Mouse (Mus musculus) midbrain, embryonic 15.5 days (tissue): ENCODE results near the gene Klhl24. TPM values are rescaled to one million over a fixed set of nuclear protein-coding genes. Genes with fewer than 3 reads are reported as not detected.

ENCODE experiments used
- ATAC-seq: fragments of 200-750 bp; cut with Nextera tagmentation; replicated peaks from 2 replicates; pipeline ENCODE4 v1.8.0; 2017; ENCODE audit warnings: moderate TSS enrichment
- H3K27ac ChIP-seq: fragments of 300-500 bp; sonication (generic); 2 replicates; pipeline ENCODE4 v1.5.1; 2015; ENCODE audit warnings: mild to moderate bottlenecking, inconsistent platforms
- H3K27me3 ChIP-seq: fragments of 300-500 bp; sonication (generic); replicated peaks from 2 replicates; pipeline ENCODE4 v1.6.1; 2015; ENCODE audit warnings: inconsistent platforms
- H3K36me3 ChIP-seq: fragments of 300-500 bp; sonication (generic); replicated peaks from 2 replicates; pipeline ENCODE4 v1.6.1; 2015; ENCODE audit warnings: inconsistent platforms
- H3K4me1 ChIP-seq: fragments of 300-500 bp; sonication (generic); 2 replicates; pipeline ENCODE4 v1.6.1; 2015; ENCODE audit warnings: inconsistent platforms
- H3K4me2 ChIP-seq: fragments of 300-500 bp; sonication (generic); 2 replicates; pipeline ENCODE4 v1.6.1; 2015; ENCODE audit warnings: inconsistent platforms, mild to moderate bottlenecking, moderate library complexity
- H3K4me3 ChIP-seq: fragments of 300-500 bp; sonication (generic); 2 replicates; pipeline ENCODE4 v1.5.1; 2015; ENCODE audit warnings: mild to moderate bottlenecking, inconsistent platforms
- H3K9ac ChIP-seq: fragments of 300-500 bp; sonication (generic); 2 replicates; pipeline ENCODE4 v1.6.1; 2015; ENCODE audit warnings: mild to moderate bottlenecking, inconsistent platforms
- H3K9me3 ChIP-seq: fragments of 300-500 bp; sonication (generic); 2 replicates; pipeline ENCODE4 v1.6.1; 2016; ENCODE audit warnings: inconsistent platforms
- WGBS: fragments of 180-500 bp; shearing (Covaris S2); methylation state at CpG from one replicate; pipeline ENCODE4 v1.1.7; 2015; ENCODE audit warnings: mixed read lengths; 5-methylcytosine and 5-hydroxymethylcytosine counted together
- polyA plus RNA-seq: library from polyadenylated mRNA; unstranded; fragments of >200 nt; fragmentation: Nextera tagmentation; extraction: Ambion mirVana; gene quantifications from 2 replicates; pipeline ENCODE4 v1.2.1, GENCODE M21; 2015

The Klhl24 gene
- 52.2 and 54.6 TPM in 2 replicates for polyA plus RNA-seq

GRCm38 (mm10) chr16:20097069-20097710, at the start of gene Klhl24:
Gene Klhl24, plus strand, starts transcription at chr16:20097542.
- peaks cover 10% of the 10 kb centered on the region for H3K4me1 ChIP-seq
- H3K9ac ChIP-seq: peak within 1 kb of the TSS; percentile 97
- WGBS: 1% methylated on average over 29 of the region's 29 CpGs
- no peaks in the 10 kb centered on the region for H3K9me3 ChIP-seq
- no peaks in the 10 kb centered on the region for H3K27me3 ChIP-seq
- peak; percentile 98 for ATAC-seq
- H3K36me3 ChIP-seq: no peaks in the 10 kb centered on the region; the same call in 1 of the 2 replicates
- H3K4me3 ChIP-seq: peak within 1 kb of the TSS; percentile 76
- H3K4me2 ChIP-seq: peak within 1 kb of the TSS; percentile 54
- H3K27ac ChIP-seq: peak within 1 kb of the TSS; percentile 97

GRCm38 (mm10) chr16:20052655-20053054, 44.7 kb upstream of the Klhl24 start:
- H3K9me3 ChIP-seq: no peaks in the 10 kb centered on the region
- H3K4me1 ChIP-seq: no peaks in the 10 kb centered on the region
- no peak overlapping the region for H3K9ac ChIP-seq
- H3K4me3 ChIP-seq: no peak overlapping the region
- 91% methylated on average over 3 of the region's 3 CpGs for WGBS
- ATAC-seq: no peak
- no peaks in the 10 kb centered on the region for H3K27me3 ChIP-seq
- H3K4me2 ChIP-seq: no peak overlapping the region
- no peaks in the 10 kb centered on the region for H3K36me3 ChIP-seq
- no peak overlapping the region for H3K27ac ChIP-seq

DNA sequence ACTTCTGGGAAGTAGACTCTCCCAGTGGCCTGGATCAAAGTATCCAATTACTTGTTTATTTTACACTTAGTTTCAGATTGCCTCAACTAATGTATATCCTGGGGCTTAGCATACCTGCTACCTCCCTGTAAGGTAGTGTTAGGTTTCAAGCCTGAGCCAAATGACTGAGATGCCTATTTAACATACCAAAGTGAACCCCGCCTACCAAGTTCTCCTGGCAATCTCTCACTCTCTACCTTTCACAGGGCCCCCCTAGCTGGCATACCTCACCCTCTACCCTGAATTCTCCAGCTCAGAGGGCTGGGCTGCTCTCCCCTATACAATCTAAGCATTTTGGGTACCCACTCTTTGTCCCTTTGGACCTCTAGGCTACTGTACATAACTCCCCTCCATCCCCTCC, 24.6 kb upstream of the Klhl24 start:
- no peak overlapping the region for H3K27ac ChIP-seq
- H3K36me3 ChIP-seq: no peaks in the 10 kb centered on the region
- H3K27me3 ChIP-seq: no peaks in the 10 kb centered on the region
- H3K4me1 ChIP-seq: no peaks in the 10 kb centered on the region
- H3K9me3 ChIP-seq: no peaks in the 10 kb centered on the region
- 70% methylated on average over 1 of the region's 1 CpGs for WGBS
- H3K9ac ChIP-seq: no peak overlapping the region
- no peak for ATAC-seq
- no peak overlapping the region for H3K4me2 ChIP-seq
- no peak overlapping the region for H3K4me3 ChIP-seq

- 83% methylated on average over 1 of the region's 1 CpGs for WGBS
- Histone ChIP-seq H3K9ac (no peak overlapping the region), H3K9me3 (no peaks in the 10 kb centered on the region), H3K27me3 (no peaks in the 10 kb centered on the region), H3K4me1 (no peaks in the 10 kb centered on the region), H3K4me3 (no peak overlapping the region), H3K36me3 (no peaks in the 10 kb centered on the region), H3K4me2 (no peak overlapping the region), H3K27ac (no peak overlapping the region)
- ATAC-seq: no peak
Measured at GRCm38 (mm10) chr16:20076675-20077074, 20.7 kb upstream of the Klhl24 start.

DNA sequence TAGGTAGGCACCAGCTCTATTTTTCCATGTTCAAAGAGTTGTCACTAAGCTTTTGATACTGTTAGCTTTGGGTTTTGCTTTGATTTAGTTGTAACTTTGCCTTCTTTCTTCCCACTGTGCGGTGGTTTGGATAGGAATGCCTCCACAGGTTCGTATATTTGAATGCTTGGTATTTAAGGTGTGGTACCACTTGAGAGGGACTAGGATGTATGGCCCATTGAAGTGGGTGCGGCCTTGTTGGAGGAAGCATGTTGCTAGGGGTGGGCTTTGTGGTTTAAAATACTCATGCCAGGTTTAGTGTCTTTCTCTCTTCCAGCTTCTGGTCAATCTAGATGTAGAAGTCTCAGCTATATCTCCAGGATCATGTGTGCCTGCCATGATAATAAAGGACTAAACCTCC, 17.1 kb upstream of the Klhl24 start:
- no peaks in the 10 kb centered on the region for H3K4me1 ChIP-seq
- no peaks in the 10 kb centered on the region for H3K27me3 ChIP-seq
- H3K9ac ChIP-seq: no peak overlapping the region
- no peak overlapping the region for H3K4me3 ChIP-seq
- 92% methylated on average over 3 of the region's 3 CpGs for WGBS
- no peak overlapping the region for H3K4me2 ChIP-seq
- H3K9me3 ChIP-seq: no peaks in the 10 kb centered on the region
- H3K27ac ChIP-seq: no peak overlapping the region
- H3K36me3 ChIP-seq: no peaks in the 10 kb centered on the region
- ATAC-seq: no peak

DNA sequence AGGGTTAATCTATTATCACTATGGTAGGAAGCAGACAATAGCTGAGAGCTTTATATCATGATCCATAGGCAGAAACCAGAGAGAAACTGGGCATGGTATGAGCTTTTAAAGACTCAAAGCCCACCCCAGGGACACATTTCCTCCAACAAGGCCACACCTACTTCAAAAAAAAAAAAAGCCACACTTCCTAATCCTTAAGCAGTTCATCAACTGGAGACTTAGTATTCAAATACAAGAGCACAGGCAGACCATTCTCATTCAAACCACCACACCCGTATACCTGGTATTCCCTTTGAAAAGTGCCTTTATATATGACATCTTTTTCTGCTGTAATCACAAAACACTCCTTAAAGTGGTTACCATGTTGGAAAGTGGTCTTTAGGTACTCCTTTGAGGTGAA, 12.7 kb upstream of the Klhl24 start:
- WGBS: 90% methylated on average over 1 of the region's 1 CpGs
- ATAC-seq: no peak
- Histone ChIP-seq H3K4me1 (no peaks in the 10 kb centered on the region), H3K4me2 (no peak overlapping the region), H3K36me3 (no peaks in the 10 kb centered on the region), H3K4me3 (no peak overlapping the region), H3K27me3 (no peaks in the 10 kb centered on the region), H3K9me3 (no peaks in the 10 kb centered on the region), H3K9ac (no peak overlapping the region), H3K27ac (no peak overlapping the region)

GRCm38 (mm10) chr16:20085250-20085905, 12.0 kb upstream of the Klhl24 start:
- 93% methylated on average over 5 of the region's 5 CpGs for whole genome bisulfite sequencing
- no peak overlapping the region for H3K9ac ChIP-seq
- ATAC-seq: no peak

DNA sequence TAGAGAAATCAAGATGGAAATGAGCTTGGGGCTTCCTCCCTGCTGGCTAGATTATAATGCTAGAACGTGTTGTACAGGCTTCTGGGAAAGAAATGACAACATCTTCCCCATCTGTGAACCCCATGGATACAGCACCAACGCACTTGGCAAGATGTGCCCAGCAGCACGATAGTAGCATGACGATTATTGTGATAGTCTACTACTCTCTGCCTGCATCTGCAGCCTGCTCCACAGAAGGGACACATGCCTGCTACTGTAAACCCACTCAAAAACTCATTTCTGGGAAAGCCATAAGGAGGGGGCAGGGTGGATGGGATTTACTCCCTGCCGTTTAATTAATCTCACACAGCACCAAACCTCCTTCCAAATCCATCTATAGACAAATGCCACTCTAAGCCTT, 10.4 kb upstream of the Klhl24 start:
- Histone ChIP-seq H3K9ac (no peak overlapping the region), H3K4me1 (no peaks in the 10 kb centered on the region), H3K4me2 (no peak overlapping the region), H3K9me3 (no peaks in the 10 kb centered on the region), H3K27ac (no peak overlapping the region), H3K4me3 (no peak overlapping the region), H3K27me3 (no peaks in the 10 kb centered on the region), H3K36me3 (no peaks in the 10 kb centered on the region)
- ATAC-seq: no peak
- 75% methylated on average over 5 of the region's 5 CpGs for WGBS

More at GRCm38 (mm10) chr16:20085250-20085905, 12.0 kb upstream of the Klhl24 start:
- Histone ChIP-seq H3K4me2 (no peak overlapping the region), H3K4me3 (no peak overlapping the region), H3K36me3 (no peaks in the 10 kb centered on the region), H3K9me3 (no peaks in the 10 kb centered on the region), H3K4me1 (no peaks in the 10 kb centered on the region), H3K27me3 (no peaks in the 10 kb centered on the region), H3K27ac (no peak overlapping the region)

GRCm38 (mm10) chr16:20089636-20090035, 7.7 kb upstream of the Klhl24 start:
- Histone ChIP-seq H3K36me3 (no peaks in the 10 kb centered on the region), H3K4me3 (no peak overlapping the region), H3K4me2 (no peak overlapping the region), H3K9ac (no peak overlapping the region), H3K27me3 (no peaks in the 10 kb centered on the region), H3K9me3 (no peaks in the 10 kb centered on the region), H3K4me1 (no peaks in the 10 kb centered on the region), H3K27ac (no peak overlapping the region)
- WGBS: 93% methylated on average over 3 of the region's 3 CpGs
- no peak for ATAC-seq

DNA sequence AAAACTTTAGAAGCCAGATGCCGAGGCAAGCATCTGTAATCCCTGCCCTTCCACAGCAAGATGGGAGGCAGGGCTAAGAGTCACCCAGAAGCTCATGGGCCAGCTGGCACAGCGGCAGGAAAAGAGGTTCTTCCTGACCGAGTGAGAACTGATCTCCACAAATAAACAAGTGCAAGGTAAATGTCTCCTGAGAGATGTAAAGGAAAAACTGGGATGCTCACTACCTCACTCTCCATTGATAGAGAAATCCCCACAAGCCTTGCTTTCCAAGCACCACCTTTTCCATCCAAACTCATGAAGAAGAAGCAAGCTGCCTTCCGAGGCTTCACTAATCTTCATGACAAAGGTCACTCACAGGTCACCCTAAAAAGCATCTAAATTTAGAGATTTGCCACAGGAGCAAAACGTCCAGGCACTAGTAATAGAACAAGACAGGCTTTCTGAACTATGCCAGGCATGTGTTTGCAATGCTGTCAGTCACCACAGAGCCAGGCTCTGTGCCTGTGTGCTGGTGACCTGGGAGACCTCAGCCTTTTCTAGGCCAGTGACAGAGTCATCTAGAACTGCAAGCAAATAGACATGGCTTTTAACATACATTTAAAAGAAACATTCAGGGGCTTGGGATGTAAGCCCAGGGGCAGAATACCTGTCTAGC, 6.3 kb upstream of the Klhl24 start:
- 52% methylated on average over 5 of the region's 5 CpGs for WGBS
- Histone ChIP-seq H3K27me3 (no peaks in the 10 kb centered on the region), H3K27ac (no peak overlapping the region), H3K36me3 (no peaks in the 10 kb centered on the region), H3K9ac (no peak overlapping the region), H3K4me1 (no peaks in the 10 kb centered on the region), H3K4me3 (no peak overlapping the region), H3K9me3 (no peaks in the 10 kb centered on the region), H3K4me2 (no peak overlapping the region)
- no peak for ATAC-seq

GRCm38 (mm10) chr16:20095966-20096365, 1.4 kb upstream of the Klhl24 start:
- Histone ChIP-seq H3K4me1 (peaks cover 10% of the 10 kb centered on the region), H3K9ac (no peak overlapping the region), H3K9me3 (no peaks in the 10 kb centered on the region), H3K27ac (no peak overlapping the region), H3K36me3 (no peaks in the 10 kb centered on the region), H3K27me3 (no peaks in the 10 kb centered on the region), H3K4me2 (no peak overlapping the region), H3K4me3 (no peak overlapping the region)
- no peak for ATAC-seq
- WGBS: 75% methylated on average over 2 of the region's 2 CpGs

DNA sequence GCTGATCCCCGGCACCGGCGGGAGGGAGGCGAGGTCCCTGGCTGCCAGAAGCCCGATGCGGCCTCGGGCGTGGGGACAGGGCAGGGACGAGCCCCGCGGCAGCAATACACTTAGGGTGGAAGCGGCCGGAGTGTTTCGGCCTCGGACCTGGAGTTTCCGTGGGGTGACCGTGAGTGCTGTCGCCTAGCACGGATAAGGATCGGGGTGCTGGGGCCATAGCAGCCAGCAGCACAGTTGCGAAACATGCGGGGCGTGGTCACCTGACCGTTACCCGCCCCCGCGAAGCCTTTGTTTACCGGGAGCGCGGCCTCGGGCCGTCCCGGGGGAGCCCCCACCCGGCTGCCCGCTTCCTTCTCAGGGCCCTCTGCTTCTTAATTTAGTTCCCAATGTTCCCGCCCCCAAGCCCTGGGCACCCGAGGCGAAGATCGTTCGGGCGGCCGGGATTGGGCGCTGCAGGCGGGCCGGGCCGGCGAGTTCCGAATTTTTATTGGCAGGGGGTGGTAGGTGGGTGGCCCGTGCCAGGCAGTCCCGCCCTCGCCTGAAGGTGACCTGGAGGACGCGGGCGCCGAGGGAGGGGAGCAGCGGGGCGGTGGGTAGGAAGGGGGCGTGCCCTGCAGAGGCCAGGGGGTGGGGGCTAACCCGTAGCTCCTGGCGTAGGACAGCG, 501 bp downstream of the Klhl24 start:
- Histone ChIP-seq H3K9me3 (no peaks in the 10 kb centered on the region), H3K36me3 (peaks cover 5% of the 10 kb centered on the region), H3K4me3 (peak overlapping the region; percentile 76), H3K9ac (peak overlapping the region; percentile 97), H3K27ac (peak overlapping the region; percentile 97), H3K4me2 (peak overlapping the region; percentile 54), H3K27me3 (no peaks in the 10 kb centered on the region), H3K4me1 (peaks cover 10% of the 10 kb centered on the region)
- 0% methylated on average over 60 of the region's 61 CpGs for WGBS
- peak; percentile 92 for ATAC-seq
